Mouse (Mus musculus) stomach, embryonic 14.5 days (tissue): ENCODE measurements at regions not wholly inside any gene's neighbourhood (a gene's known extent, or its start where the extent isn't known, plus 50 kb on each side); places are given as distances from the start of the nearest gene placed in this dataset.

Experiments used
- ATAC-seq: fragments of 200-750 bp; cut with Nextera tagmentation; 2 replicates; pipeline ENCODE4 v1.8.0; 2017; ENCODE audit warnings: low read depth, moderate TSS enrichment; ENCODE audit not compliant: insufficient number of reproducible peaks, insufficient read depth, low FRiP score
- H3K27ac ChIP-seq: fragments of 300-500 bp; sonication (generic); 2 replicates; pipeline ENCODE4 v1.5.1; 2014; ENCODE audit warnings: mild to moderate bottlenecking, low read length, moderate library complexity, mixed read lengths
- H3K27me3 ChIP-seq: fragments of 300-500 bp; sonication (generic); 2 replicates; pipeline ENCODE4 v1.6.1; 2014; ENCODE audit warnings: low read length, control low read depth, mixed read lengths; ENCODE audit not compliant: control insufficient read depth, insufficient read depth
- H3K36me3 ChIP-seq: fragments of 300-500 bp; sonication (generic); 2 replicates; pipeline ENCODE4 v1.6.1; 2014; ENCODE audit warnings: mild to moderate bottlenecking, control low read depth, low read length, moderate library complexity, mixed read lengths; ENCODE audit not compliant: control insufficient read depth, insufficient read depth
- H3K4me1 ChIP-seq: fragments of 300-500 bp; sonication (generic); 2 replicates; pipeline ENCODE4 v1.6.1; 2014; ENCODE audit warnings: low read length, control low read depth, mixed read lengths; ENCODE audit not compliant: control insufficient read depth, insufficient read depth
- H3K4me2 ChIP-seq: fragments of 300-500 bp; sonication (generic); replicated peaks from 2 replicates; pipeline ENCODE4 v1.6.1; 2014; ENCODE audit warnings: low read depth, low read length, control low read depth
- H3K4me3 ChIP-seq: fragments of 300-500 bp; sonication (generic); 2 replicates; pipeline ENCODE4 v1.5.1; 2014; ENCODE audit warnings: low read depth, low read length, control low read depth
- H3K9ac ChIP-seq: fragments of 300-500 bp; sonication (generic); replicated peaks from 2 replicates; pipeline ENCODE4 v1.6.1; 2014; ENCODE audit warnings: low read depth, mild to moderate bottlenecking, control low read depth, low read length, moderate library complexity, mixed read lengths
- H3K9me3 ChIP-seq: fragments of 300-500 bp; sonication (generic); 2 replicates; pipeline ENCODE4 v1.6.1; 2016; ENCODE audit warnings: low read depth, low read length, control low read depth; ENCODE audit not compliant: control insufficient read depth
- WGBS: fragments of 180-500 bp; shearing (Covaris S2); extraction: QIAGEN DNeasy Blood & Tissue Kit; methylation state at CpG from one replicate; pipeline ENCODE4 v1.1.7; 2014; 5-methylcytosine and 5-hydroxymethylcytosine counted together

DNA sequence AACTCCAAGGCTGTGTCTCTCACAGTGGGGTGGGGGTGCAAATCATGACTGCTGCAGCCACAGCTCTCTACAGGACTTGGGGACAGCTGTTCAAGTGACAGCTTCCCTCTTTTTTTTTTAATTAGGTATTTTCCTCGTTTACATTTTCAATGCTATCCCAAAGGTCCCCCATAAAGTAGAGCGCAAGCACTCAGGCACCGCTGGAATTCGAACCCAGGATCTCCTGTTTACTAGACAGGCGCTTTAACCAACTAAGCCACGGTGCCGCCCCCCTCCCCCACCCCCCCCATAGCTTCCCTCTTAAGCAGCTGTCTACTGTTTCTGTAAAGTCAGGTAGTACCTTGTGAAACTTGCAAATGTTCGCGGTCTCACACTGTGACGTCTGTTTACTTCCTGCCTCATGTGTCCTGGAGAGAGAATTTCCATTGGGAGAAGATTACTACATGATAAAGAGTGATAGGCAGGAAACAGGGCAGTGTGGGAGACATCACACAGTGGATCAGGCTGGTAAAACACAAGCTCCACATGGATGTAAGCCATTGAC is 324.7 kb downstream of the 1700129C05Rik start:
- Histone ChIP-seq H3K36me3 (no peaks in the 10 kb centered on the region), H3K27ac (no peak overlapping the region), H3K4me3 (no peak overlapping the region), H3K27me3 (no peaks in the 10 kb centered on the region), H3K9me3 (no peaks in the 10 kb centered on the region), H3K4me2 (no peak overlapping the region), H3K9ac (no peak overlapping the region), H3K4me1 (no peaks in the 10 kb centered on the region)
- ATAC-seq = no peak
- WGBS = 72% methylated on average over 10 of the region's 10 CpGs

DNA sequence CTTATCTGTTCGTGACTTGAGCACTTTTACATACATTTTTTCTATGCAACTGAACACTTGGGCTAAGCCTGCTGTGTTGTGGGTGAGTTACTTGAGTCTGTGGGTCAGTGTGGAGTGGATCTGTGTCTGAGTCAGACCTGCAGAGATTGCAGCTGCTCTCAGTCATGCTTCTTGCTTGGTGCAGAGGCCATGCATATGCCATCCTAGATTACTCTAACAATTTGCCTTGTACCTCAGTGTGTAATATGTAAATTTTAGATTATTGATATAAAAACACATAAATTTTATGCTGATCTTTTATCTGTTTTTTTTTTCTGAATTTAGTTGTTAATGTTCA is 326.2 kb downstream of the 1700129C05Rik start:
- Histone ChIP-seq H3K4me2 (no peak overlapping the region), H3K27ac (no peak overlapping the region), H3K36me3 (no peaks in the 10 kb centered on the region), H3K9me3 (no peaks in the 10 kb centered on the region), H3K27me3 (no peaks in the 10 kb centered on the region), H3K4me3 (no peak overlapping the region), H3K4me1 (no peaks in the 10 kb centered on the region), H3K9ac (no peak overlapping the region)
- ATAC-seq = no peak
- WGBS = 56% methylated on average over 1 of the region's 1 CpGs

DNA sequence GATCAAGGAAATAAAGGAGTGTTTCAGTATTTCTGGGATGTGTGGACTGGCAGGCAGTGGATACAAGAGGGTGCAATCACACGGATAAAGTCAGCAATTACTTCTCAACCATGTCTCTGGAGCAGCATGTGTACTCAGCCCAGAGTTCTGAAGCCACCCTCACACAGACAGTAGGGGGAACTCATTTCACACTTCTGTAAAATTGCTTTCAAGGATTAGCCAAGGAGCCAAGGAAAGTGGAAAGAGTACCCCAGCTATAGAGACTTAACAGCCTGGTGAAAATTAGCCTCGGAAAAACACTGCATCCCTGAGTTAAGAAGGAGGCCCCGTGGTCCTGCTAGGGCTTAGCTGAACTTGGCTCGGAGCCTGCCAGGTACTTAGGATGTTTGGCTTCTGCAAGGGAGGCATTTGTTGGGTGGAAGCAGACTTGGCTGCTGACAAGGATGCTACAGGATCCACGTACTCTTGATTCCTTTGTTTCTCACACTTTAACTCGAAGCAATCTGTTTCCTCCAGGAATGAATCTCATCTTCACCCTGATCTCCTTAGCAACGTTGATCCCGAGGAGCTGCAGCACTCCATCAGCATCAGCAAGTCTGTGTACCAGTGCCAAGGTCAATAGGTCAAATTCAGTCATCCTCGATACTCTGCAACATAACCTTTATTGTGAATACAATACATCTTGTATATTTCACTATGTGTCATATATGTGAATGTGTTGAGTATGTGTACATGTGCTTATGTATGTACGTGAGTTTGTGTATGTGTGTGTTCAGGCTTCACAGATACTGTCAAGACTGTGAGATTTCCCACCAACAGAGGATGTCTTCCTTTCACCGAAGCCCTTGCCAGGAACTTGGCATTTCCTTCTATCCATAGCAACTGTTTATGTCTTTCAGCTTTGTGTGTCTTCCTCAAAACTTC is 326.8 kb downstream of the 1700129C05Rik start:
- no peak for ATAC-seq
- Histone ChIP-seq H3K27me3 (no peaks in the 10 kb centered on the region), H3K4me3 (no peak overlapping the region), H3K4me1 (no peaks in the 10 kb centered on the region), H3K9ac (no peak overlapping the region), H3K36me3 (no peaks in the 10 kb centered on the region), H3K4me2 (no peak overlapping the region), H3K27ac (no peak overlapping the region), H3K9me3 (no peaks in the 10 kb centered on the region)
- 45% methylated on average over 11 of the region's 11 CpGs for WGBS

DNA sequence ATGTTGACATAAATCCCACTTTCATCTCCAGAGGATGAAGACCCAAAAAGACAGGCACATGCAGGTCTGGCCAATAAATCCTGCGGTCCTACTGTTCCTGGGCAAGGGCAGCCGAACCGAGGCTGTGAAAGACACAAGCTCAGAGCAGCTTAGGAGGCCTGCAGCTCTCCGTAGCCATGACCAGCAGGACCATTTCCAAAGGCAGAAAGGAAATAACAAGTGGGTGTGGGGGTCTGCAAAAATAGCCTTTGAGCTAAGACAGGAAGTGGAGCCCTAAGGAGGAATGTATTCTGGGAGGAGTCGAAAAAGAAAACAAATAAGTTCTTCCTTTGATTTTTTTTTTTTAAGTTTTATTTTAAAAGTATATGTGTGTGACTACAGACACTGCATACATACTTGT is 330.1 kb downstream of the 1700129C05Rik start:
- ATAC-seq = no peak
- Histone ChIP-seq H3K27me3 (no peaks in the 10 kb centered on the region), H3K9me3 (no peaks in the 10 kb centered on the region), H3K9ac (no peak overlapping the region), H3K4me1 (no peaks in the 10 kb centered on the region), H3K27ac (no peak overlapping the region), H3K4me2 (no peak overlapping the region), H3K4me3 (no peak overlapping the region), H3K36me3 (no peaks in the 10 kb centered on the region)
- 49% methylated on average over 5 of the region's 5 CpGs for WGBS

DNA sequence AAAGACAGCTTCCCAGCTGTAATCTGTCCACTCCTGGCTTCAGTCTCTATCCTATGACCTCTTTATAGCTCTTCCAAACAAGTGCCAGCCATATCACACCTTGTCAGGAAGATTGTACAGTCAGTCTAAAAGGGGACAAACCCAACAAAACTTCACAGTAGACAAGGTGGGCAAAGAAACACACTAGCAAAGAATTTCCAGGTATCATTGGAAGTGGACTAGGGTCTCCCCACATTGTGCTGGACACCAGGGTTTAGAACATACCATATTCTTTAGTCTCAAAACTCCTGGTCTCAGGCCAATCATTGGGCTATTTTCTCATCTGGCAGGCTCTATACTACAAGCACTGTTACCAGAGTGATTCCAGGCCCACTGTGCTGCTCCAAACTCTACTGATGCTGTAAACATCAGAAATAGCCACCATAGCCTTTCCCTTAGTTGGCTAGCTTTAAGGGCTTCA is 341.3 kb downstream of the 1700129C05Rik start:
- no peaks in the 10 kb centered on the region for H3K4me1 ChIP-seq
- H3K4me3 ChIP-seq = no peak overlapping the region
- no peak overlapping the region for H3K9ac ChIP-seq
- H3K36me3 ChIP-seq = no peaks in the 10 kb centered on the region
- no peaks in the 10 kb centered on the region for H3K27me3 ChIP-seq
- H3K27ac ChIP-seq = no peak overlapping the region
- ATAC-seq = no peak
- no peaks in the 10 kb centered on the region for H3K9me3 ChIP-seq
- no peak overlapping the region for H3K4me2 ChIP-seq

DNA sequence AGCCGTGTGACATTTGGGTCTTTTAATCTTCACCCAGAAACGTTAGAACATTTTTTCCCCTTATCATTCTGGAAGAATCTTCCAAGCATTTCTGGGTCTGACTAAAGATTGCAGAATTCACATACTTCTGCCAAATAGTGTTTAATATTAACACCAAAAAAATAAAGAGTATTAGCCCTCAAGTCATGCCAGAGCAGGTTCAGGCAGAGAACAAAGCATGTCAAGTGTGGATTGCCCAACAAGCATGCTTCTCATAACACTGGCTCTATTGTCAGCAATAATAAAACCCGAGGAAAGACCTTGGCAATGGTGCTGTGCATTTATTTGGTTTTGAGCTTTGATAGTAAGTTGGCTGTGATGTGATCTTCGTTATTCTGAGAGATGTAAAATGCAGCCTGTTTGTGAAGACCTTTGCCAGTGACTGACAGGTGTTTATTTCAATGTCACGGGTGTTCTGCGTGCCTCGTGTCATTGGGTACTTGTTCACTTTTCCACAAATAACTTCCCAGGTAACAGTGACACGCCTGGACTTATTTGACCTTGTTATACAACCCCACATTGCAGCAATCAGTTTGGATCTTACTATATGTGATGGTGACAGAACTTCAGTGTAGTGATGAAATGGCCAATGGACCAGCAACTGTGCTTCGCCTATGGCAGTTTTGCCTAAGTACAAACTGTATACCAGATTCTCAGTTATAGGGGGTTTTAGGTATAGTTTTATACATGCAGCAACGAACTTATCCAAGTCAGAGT is 354.3 kb downstream of the 1700129C05Rik start:
- Histone ChIP-seq H3K27ac (no peak overlapping the region), H3K27me3 (no peaks in the 10 kb centered on the region), H3K4me2 (no peak overlapping the region), H3K4me1 (no peaks in the 10 kb centered on the region), H3K4me3 (no peak overlapping the region), H3K36me3 (no peaks in the 10 kb centered on the region), H3K9ac (no peak overlapping the region), H3K9me3 (no peaks in the 10 kb centered on the region)
- 69% methylated on average over 10 of the region's 10 CpGs for WGBS
- ATAC-seq = no peak

DNA sequence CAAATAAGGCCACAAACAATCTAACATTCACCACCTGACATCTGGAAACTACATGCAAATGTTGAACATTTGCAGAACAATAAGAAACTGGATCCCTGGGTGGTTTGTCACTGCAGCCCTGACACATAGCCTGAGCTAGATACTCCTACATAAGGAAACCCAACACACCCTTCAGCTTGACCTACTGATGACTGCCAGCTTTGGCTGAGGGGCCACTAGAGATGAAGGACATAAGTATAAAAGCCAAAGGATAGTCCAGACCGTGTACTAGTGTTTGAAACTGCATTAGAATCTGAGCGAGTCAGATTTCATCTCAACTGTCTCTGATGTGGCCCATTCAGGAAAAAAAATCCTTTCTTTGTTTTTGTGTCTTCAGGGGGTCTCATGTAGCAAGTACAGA is 355.1 kb downstream of the 1700129C05Rik start:
- Histone ChIP-seq H3K36me3 (no peaks in the 10 kb centered on the region), H3K9ac (no peak overlapping the region), H3K4me2 (no peak overlapping the region), H3K4me3 (no peak overlapping the region), H3K4me1 (no peaks in the 10 kb centered on the region), H3K27me3 (no peaks in the 10 kb centered on the region), H3K27ac (no peak overlapping the region), H3K9me3 (no peaks in the 10 kb centered on the region)
- 70% methylated on average over 2 of the region's 2 CpGs for WGBS
- ATAC-seq = no peak

DNA sequence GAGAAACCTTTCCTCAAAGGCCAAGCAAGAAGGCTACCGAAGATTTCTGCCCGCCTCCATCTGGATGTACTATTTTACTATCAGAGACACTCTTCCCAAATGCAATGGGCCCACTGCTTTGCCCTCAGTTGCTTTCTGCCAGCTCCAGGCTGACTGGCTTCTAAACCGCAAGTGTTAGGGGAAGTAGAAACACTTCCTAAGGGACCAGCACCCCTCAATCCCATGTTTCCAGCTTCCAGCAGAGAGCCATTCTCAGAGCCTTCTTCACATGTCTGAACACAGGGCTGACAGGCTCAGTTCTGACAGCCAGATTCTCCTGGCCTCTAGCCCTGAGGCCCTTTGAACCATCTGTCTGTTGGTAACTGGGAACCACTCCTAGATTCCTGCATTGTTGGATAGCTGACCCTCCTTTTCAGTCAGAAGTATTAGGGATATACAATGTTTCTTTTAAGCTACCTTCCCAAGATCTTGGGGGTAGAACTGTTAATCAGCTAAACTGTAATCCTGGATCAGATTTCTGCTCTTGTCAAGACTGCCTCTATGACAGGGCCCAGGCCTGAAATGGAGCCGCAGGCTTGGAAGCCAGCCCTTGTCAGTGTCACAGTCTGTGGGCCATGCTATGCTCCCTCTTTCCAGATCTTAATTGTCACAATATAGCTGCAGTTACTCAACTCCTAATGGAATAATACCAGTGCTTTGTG is 355.8 kb downstream of the 1700129C05Rik start:
- no peaks in the 10 kb centered on the region for H3K36me3 ChIP-seq
- 80% methylated on average over 4 of the region's 4 CpGs for WGBS
- no peaks in the 10 kb centered on the region for H3K4me1 ChIP-seq
- H3K4me2 ChIP-seq = no peak overlapping the region
- no peak for ATAC-seq
- H3K9ac ChIP-seq = no peak overlapping the region
- no peak overlapping the region for H3K4me3 ChIP-seq
- H3K9me3 ChIP-seq = no peaks in the 10 kb centered on the region
- no peaks in the 10 kb centered on the region for H3K27me3 ChIP-seq
- no peak overlapping the region for H3K27ac ChIP-seq
